Mouse (Mus musculus): ENCODE data around the gene Map1lc3b.

Map1lc3b gene

GRCm38 (mm10) chr8:121609251-121609650, 19.1 kb downstream of the Map1lc3b start:
- no peak for DNase-seq (ENCODE audit: extremely low spot score)

GRCm38 (mm10) chr8:121609916-121610315, 19.8 kb downstream of the Map1lc3b start:
- DNase-seq (ENCODE audit: extremely low spot score) = no peak

- no peak for DNase-seq (ENCODE audit: extremely low spot score)
Observed at GRCm38 (mm10) chr8:121613419-121613818, 23.3 kb downstream of the Map1lc3b start.

GRCm38 (mm10) chr8:121619401-121619995, 29.3 kb downstream of the Map1lc3b start:
- no peak for DNase-seq (ENCODE audit: extremely low spot score)

GRCm38 (mm10) chr8:121620801-121621516, 30.8 kb downstream of the Map1lc3b start:
- no peak for DNase-seq (ENCODE audit: extremely low spot score)

GRCm38 (mm10) chr8:121621879-121622278, 31.7 kb downstream of the Map1lc3b start:
- no peak for DNase-seq (ENCODE audit: extremely low spot score)

GRCm38 (mm10) chr8:121623043-121623442, 32.9 kb downstream of the Map1lc3b start:
- no peak for DNase-seq (ENCODE audit: extremely low spot score)

GRCm38 (mm10) chr8:121628681-121629080, 38.5 kb downstream of the Map1lc3b start:
- DNase-seq (ENCODE audit: extremely low spot score) = no peak

- no peak for DNase-seq (ENCODE audit: extremely low spot score)
Observed at GRCm38 (mm10) chr8:121631645-121632071, 41.5 kb downstream of the Map1lc3b start.

- DNase-seq (ENCODE audit: extremely low spot score) = no peak
Observed at GRCm38 (mm10) chr8:121632401-121632800, 42.2 kb downstream of the Map1lc3b start.

- DNase-seq (ENCODE audit: extremely low spot score) = no peak
Observed at GRCm38 (mm10) chr8:121635534-121635933, 45.4 kb downstream of the Map1lc3b start.

- DNase-seq (ENCODE audit: extremely low spot score) = no peak
Observed at GRCm38 (mm10) chr8:121636180-121636579, 46.0 kb downstream of the Map1lc3b start.

GRCm38 (mm10) chr8:121642804-121643203, 52.6 kb downstream of the Map1lc3b start:
- DNase-seq (ENCODE audit: extremely low spot score) = no peak

GRCm38 (mm10) chr8:121643384-121643783, 53.2 kb downstream of the Map1lc3b start:
- DNase-seq (ENCODE audit: extremely low spot score) = no peak

- DNase-seq (ENCODE audit: extremely low spot score) = no peak
Observed at GRCm38 (mm10) chr8:121647511-121648215, 57.5 kb downstream of the Map1lc3b start.
